Comparison of ENCODE assay signal across 8 mouse cellular contexts in the genomic region with DNA sequence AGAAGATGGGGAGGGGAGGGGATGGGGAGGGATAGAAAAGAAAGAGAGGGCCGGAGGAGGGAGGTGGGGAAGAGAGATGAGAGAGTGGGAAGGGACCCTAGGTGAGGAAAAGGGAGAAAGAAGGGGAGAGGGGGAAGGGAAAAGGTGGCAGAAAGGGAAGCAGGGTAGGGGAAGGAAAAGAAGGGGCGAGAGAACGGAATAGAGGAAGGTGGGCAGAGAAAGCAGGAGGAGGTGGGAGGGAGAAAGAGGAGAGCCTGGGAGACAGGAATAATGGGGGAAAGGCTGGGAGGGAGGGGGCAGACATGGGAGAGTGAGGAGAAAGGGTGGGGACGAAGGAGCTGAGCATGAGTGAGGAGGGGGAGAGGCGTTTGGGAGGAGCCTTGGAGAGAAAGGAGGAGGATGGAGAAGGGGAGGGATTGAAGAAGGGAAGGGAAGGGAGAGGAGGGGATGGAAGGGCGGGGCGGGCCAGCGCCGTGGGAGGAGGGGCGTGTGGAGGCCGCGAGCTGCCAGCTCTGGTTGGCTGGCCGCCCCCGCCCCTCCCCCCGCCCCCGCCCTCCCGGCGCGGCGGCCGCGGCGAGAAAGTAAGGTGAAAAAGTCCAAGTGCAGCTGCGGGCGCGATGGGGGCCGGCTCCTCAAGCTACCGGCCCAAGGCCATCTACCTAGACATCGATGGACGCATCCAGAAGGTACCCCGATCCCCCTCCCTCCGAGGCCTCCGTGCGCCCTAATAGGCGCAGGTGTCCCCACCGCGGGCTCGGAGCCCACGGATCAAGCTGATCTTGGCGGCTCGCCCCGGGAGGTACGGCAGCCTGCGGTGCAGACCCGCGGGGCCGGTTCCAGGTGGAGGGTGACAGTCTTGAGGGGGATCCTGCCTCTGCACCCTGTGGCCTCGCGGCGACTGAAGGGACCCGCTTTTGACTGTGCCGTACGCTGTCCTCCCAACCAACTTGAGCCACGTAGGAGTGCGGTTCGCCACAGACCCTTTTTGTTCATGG. TPM values are rescaled to one million over a fixed set of nuclear protein-coding genes. Genes with fewer than 3 reads are reported as not detected.
DNase-seq lines count a peak whose midpoint lies in the region; ATAC-seq and TF ChIP-seq lines count a peak whose summit lies in the region.

A gene (plus strand): TSS at position 540 of the 995 bp plus-strand sequence.

- H3K27ac ChIP-seq in embryonic facial prominence, embryonic 11.5 days (replicated peaks; ENCODE audit: low read depth, low read length) = peak within 1 kb of the TSS; percentile 36
- peak within 1 kb of the TSS; percentile 69 for H3K27ac ChIP-seq in heart, adult 2 months
- peak within 1 kb of the TSS; percentile 89 for H3K27ac ChIP-seq in limb, embryonic 10.5 days
- H3K27ac ChIP-seq in midbrain, embryonic 13.5 days = peak within 1 kb of the TSS; percentile 83

- intact Hi-C loops in heart, adult 2 months (cut with DNase I) = loop anchor here (5.0 kb wide), 1 partner anchor 36 kb away; no protein-coding TSS in a partner anchor

- H3K79me2 ChIP-seq in heart, adult 2 months (replicated peaks; ENCODE audit: control insufficient read depth, insufficient read depth, low read length) = no peaks in the 10 kb centered on the region

- H3K4me3 ChIP-seq in embryonic facial prominence, embryonic 11.5 days (ENCODE audit: low read depth, low read length) = peak within 1 kb of the TSS; percentile 65
- peak within 1 kb of the TSS; percentile 59 for H3K4me3 ChIP-seq in heart, adult 2 months
- H3K4me3 ChIP-seq in limb, embryonic 10.5 days = peak within 1 kb of the TSS; percentile 84
- H3K4me3 ChIP-seq in midbrain, embryonic 13.5 days (replicated peaks) = peak within 1 kb of the TSS; percentile 87

- H3K27me3 ChIP-seq in embryonic facial prominence, embryonic 11.5 days (ENCODE audit: control insufficient read depth, insufficient read depth, low read length) = no peaks in the 10 kb centered on the region
- H3K27me3 ChIP-seq in heart, adult 2 months (ENCODE audit: control insufficient read depth, insufficient read depth, low read length) = no peaks in the 10 kb centered on the region
- peaks cover 49% of the 10 kb centered on the region for H3K27me3 ChIP-seq in limb, embryonic 10.5 days (ENCODE audit: low read depth, poor library complexity, severe bottlenecking)
- H3K27me3 ChIP-seq in midbrain, embryonic 13.5 days = no peaks in the 10 kb centered on the region
- H3K27me3 ChIP-seq in splenic B cell, adult 2 months (ENCODE audit: control insufficient read depth, insufficient read depth, low read length, poor library complexity, severe bottlenecking) = no peaks in the 10 kb centered on the region

- DNase-seq in brain, embryonic 14.5 days (ENCODE audit: low read depth) = peak; percentile 98
- peak; percentile 88 for DNase-seq in embryonic facial prominence, embryonic 11.5 days (ENCODE audit: low spot score)
- DNase-seq in heart, adult 2 months = peak; percentile 75
- peak; percentile 82 for DNase-seq in kidney, adult 18-20 months
- peak; percentile 89 for DNase-seq in limb, embryonic 10.5 days (ENCODE audit: low spot score)
- peak; percentile 11 for DNase-seq in splenic B cell, adult 2 months (ENCODE audit: low read depth, low spot score)
- DNase-seq in adipocyte (ENCODE audit: low spot score) = no peak

- no peak for TF ChIP-seq EP300 in heart, adult 2 months (IDR thresholded peaks at IDR 0.05; ENCODE audit: insufficient read depth, low read depth, low read length)

- H3K9me3 ChIP-seq in embryonic facial prominence, embryonic 11.5 days (replicated peaks; ENCODE audit: control insufficient read depth, low read length) = no peaks in the 10 kb centered on the region
- no peaks in the 10 kb centered on the region for H3K9me3 ChIP-seq in limb, embryonic 10.5 days (replicated peaks)
- no peaks in the 10 kb centered on the region for H3K9me3 ChIP-seq in midbrain, embryonic 13.5 days

- no peaks in the 10 kb centered on the region for H3K36me3 ChIP-seq in embryonic facial prominence, embryonic 11.5 days (replicated peaks; ENCODE audit: control insufficient read depth, insufficient read depth, low read depth, low read length)
- H3K36me3 ChIP-seq in heart, adult 2 months (ENCODE audit: control insufficient read depth, insufficient read depth, low read length) = no peaks in the 10 kb centered on the region
- H3K36me3 ChIP-seq in limb, embryonic 10.5 days = no peaks in the 10 kb centered on the region
- H3K36me3 ChIP-seq in midbrain, embryonic 13.5 days = no peaks in the 10 kb centered on the region
- H3K36me3 ChIP-seq in splenic B cell, adult 2 months (ENCODE audit: control insufficient read depth, insufficient read depth, low read length, poor library complexity, severe bottlenecking) = no peaks in the 10 kb centered on the region

- 0% methylated on average over 37 of the region's 56 CpGs for WGBS in embryonic facial prominence, embryonic 11.5 days
- WGBS in heart, adult 2 months = 4% methylated on average over 52 of the region's 56 CpGs
- WGBS in limb, embryonic 10.5 days = under 1% methylated on average over 48 of the region's 56 CpGs
- WGBS in midbrain, embryonic 13.5 days = under 1% methylated on average over 26 of the region's 56 CpGs

- TF ChIP-seq CTCF in brain, embryonic 14.5 days (IDR thresholded peaks at IDR 0.05; ENCODE audit: borderline replicate concordance, extremely low read depth, insufficient read depth, insufficient read length) = no peak
- no peak for TF ChIP-seq CTCF in heart, adult 2 months (IDR thresholded peaks at IDR 0.05)

- peak within 1 kb of the TSS; percentile 58 for H3K9ac ChIP-seq in embryonic facial prominence, embryonic 11.5 days (replicated peaks; ENCODE audit: low read length)
- peak within 1 kb of the TSS; percentile 71 for H3K9ac ChIP-seq in heart, adult 2 months (ENCODE audit: low read depth, low read length)
- H3K9ac ChIP-seq in midbrain, embryonic 13.5 days (replicated peaks) = peak within 1 kb of the TSS; percentile 80

- H3K4me1 ChIP-seq in embryonic facial prominence, embryonic 11.5 days (ENCODE audit: control insufficient read depth, insufficient read depth, low read length) = peaks cover 4% of the 10 kb centered on the region
- H3K4me1 ChIP-seq in heart, adult 2 months (ENCODE audit: control insufficient read depth, insufficient read depth, low read length) = peaks cover 10% of the 10 kb centered on the region
- peaks cover 60% of the 10 kb centered on the region for H3K4me1 ChIP-seq in limb, embryonic 10.5 days
- peaks cover 55% of the 10 kb centered on the region for H3K4me1 ChIP-seq in midbrain, embryonic 13.5 days (replicated peaks)

- ATAC-seq in embryonic facial prominence, embryonic 11.5 days (replicated peaks; ENCODE audit: insufficient number of reproducible peaks, low FRiP score, low TSS enrichment, low read depth) = peak; percentile 76
- ATAC-seq in midbrain, embryonic 13.5 days = peak; percentile 85

- H3K4me2 ChIP-seq in embryonic facial prominence, embryonic 11.5 days (ENCODE audit: low read depth, low read length) = peak within 1 kb of the TSS; percentile 72
- H3K4me2 ChIP-seq in midbrain, embryonic 13.5 days (replicated peaks) = peak within 1 kb of the TSS; percentile 81

- TF ChIP-seq POLR2A in brain, embryonic 14.5 days (IDR thresholded peaks at IDR 0.05; ENCODE audit: borderline replicate concordance, extremely low read depth, insufficient read depth, insufficient read length, poor library complexity, severe bottlenecking) = peak; percentile 10; the same call in 1 of the 2 replicates
- TF ChIP-seq POLR2A in heart, adult 2 months (IDR thresholded peaks at IDR 0.05; ENCODE audit: insufficient read depth, low read depth, low read length) = no peak

RNA-seq across cellular contexts. Expression of the gene that starts here (rescaled TPM):
- polyA plus RNA-seq in brain, embryonic 14.5 days (2012; rRNA removed) = 60.9 and 112 TPM in 2 replicates
- polyA plus RNA-seq in embryonic facial prominence, embryonic 11.5 days (2014; fragmentation: Nextera tagmentation; extraction: Ambion mirVana) = 25.7 and 26.6 TPM in 2 replicates
- 1 to 10 TPM; 3.2 to 4.0 TPM for total RNA-seq in heart, adult 2 months (2021)
- 10.4 and 12.1 TPM in 2 replicates for polyA plus RNA-seq in heart, adult 2 months (2012; rRNA removed)
- polyA plus RNA-seq in limb, embryonic 10.5 days (2016; fragmentation: Nextera tagmentation; extraction: Ambion mirVana) = 20.4 and 27.2 TPM in 2 replicates
- polyA plus RNA-seq in midbrain, embryonic 13.5 days (2015; fragmentation: Nextera tagmentation; extraction: Ambion mirVana) = 42.0 and 46.2 TPM in 2 replicates

Comparison
In these comparisons a context has a peak if more than half of its experiments do, and no peak if none do; other contexts are left out.
1. H3K27ac ChIP-seq: peak in every context shown above with its lines; median percentile 89 in limb, embryonic 10.5 days; 83 in midbrain, embryonic 13.5 days; 69 in heart, adult 2 months; 36 in embryonic facial prominence, embryonic 11.5 days.